Mouse (Mus musculus) kidney, embryonic 14.5 days (tissue): Measurements from ENCODE around the gene Acox1. TPM values are rescaled to one million over a fixed set of nuclear protein-coding genes. Genes with fewer than 3 reads are reported as not detected.

Experiments used
- ATAC-seq: fragments of 200-750 bp; cut with Nextera tagmentation; 2 replicates; pipeline ENCODE4 v1.8.0; 2017; ENCODE audit warnings: moderate number of reproducible peaks, mild to moderate bottlenecking, moderate TSS enrichment, moderate library complexity; ENCODE audit not compliant: low FRiP score, low TSS enrichment
- H3K27ac ChIP-seq: fragments of 300-500 bp; sonication (generic); 2 replicates; pipeline ENCODE4 v1.5.1; 2014; ENCODE audit warnings: low read depth, mild to moderate bottlenecking, low read length, moderate library complexity, mixed read lengths
- H3K27me3 ChIP-seq: fragments of 300-500 bp; sonication (generic); 2 replicates; pipeline ENCODE4 v1.6.1; 2014; ENCODE audit warnings: mild to moderate bottlenecking, low read length; ENCODE audit not compliant: control insufficient read depth, insufficient read depth
- H3K36me3 ChIP-seq: fragments of 300-500 bp; sonication (generic); 2 replicates; pipeline ENCODE4 v1.6.1; 2014; ENCODE audit warnings: low read length, mixed read lengths; ENCODE audit not compliant: control insufficient read depth, insufficient read depth
- H3K4me1 ChIP-seq: fragments of 300-500 bp; sonication (generic); 2 replicates; pipeline ENCODE4 v1.6.1; 2014; ENCODE audit warnings: low read length, mixed read lengths; ENCODE audit not compliant: control insufficient read depth, insufficient read depth
- H3K4me2 ChIP-seq: fragments of 300-500 bp; sonication (generic); replicated peaks from 2 replicates; pipeline ENCODE4 v1.6.1; 2014; ENCODE audit warnings: low read depth, mild to moderate bottlenecking, low read length
- H3K4me3 ChIP-seq: fragments of 300-500 bp; sonication (generic); 2 replicates; pipeline ENCODE4 v1.5.1; 2014; ENCODE audit warnings: mild to moderate bottlenecking, low read length
- H3K9ac ChIP-seq: fragments of 300-500 bp; sonication (generic); 2 replicates; pipeline ENCODE4 v1.6.1; 2014; ENCODE audit warnings: low read depth, mild to moderate bottlenecking, low read length, moderate library complexity
- H3K9me3 ChIP-seq: fragments of 300-500 bp; sonication (generic); 2 replicates; pipeline ENCODE4 v1.6.1; 2016; ENCODE audit warnings: low read length; ENCODE audit not compliant: control insufficient read depth
- WGBS: fragments of 180-500 bp; shearing (Covaris S2); extraction: QIAGEN DNeasy Blood & Tissue Kit; methylation state at CpG from one replicate; pipeline ENCODE4 v1.1.7; 2014; 5-methylcytosine and 5-hydroxymethylcytosine counted together
- polyA plus RNA-seq: library from polyadenylated mRNA; unstranded; fragments of >200 nt; fragmentation: Nextera tagmentation; extraction: Ambion mirVana; gene quantifications from 2 replicates; pipeline ENCODE4 v1.2.1, GENCODE M21; 2014

Acox1 gene
- polyA plus RNA-seq, 1 experiment from 2014 or later: 27.4 TPM

- Histone ChIP-seq H3K9ac (no peak overlapping the region), H3K27ac (no peak overlapping the region), H3K27me3 (no peaks in the 10 kb centered on the region), H3K4me3 (no peak overlapping the region), H3K9me3 (no peaks in the 10 kb centered on the region), H3K4me2 (no peak overlapping the region), H3K4me1 (no peaks in the 10 kb centered on the region), H3K36me3 (peaks cover 85% of the 10 kb centered on the region)
- WGBS: 71% methylated on average over 18 of the region's 18 CpGs
- no peak for ATAC-seq
Measured at GRCm38 (mm10) chr11:116145481-116146293, 53.2 kb downstream of the Acox1 start.

GRCm38 (mm10) chr11:116143468-116143867 lies 55.4 kb downstream of the Acox1 start:
- no peak for ATAC-seq
- Histone ChIP-seq H3K4me2 (no peak overlapping the region), H3K9ac (no peak overlapping the region), H3K36me3 (peaks cover 65% of the 10 kb centered on the region), H3K9me3 (no peaks in the 10 kb centered on the region), H3K27ac (no peak overlapping the region), H3K4me3 (no peak overlapping the region), H3K27me3 (no peaks in the 10 kb centered on the region), H3K4me1 (no peaks in the 10 kb centered on the region)
- WGBS: 91% methylated on average over 3 of the region's 3 CpGs

- Histone ChIP-seq H3K4me1 (peaks cover 5% of the 10 kb centered on the region; the same call in 1 of the 2 replicates), H3K27ac (no peak overlapping the region)
- WGBS: 69% methylated on average over 10 of the region's 10 CpGs
Measured at GRCm38 (mm10) chr11:116142211-116142991, 56.4 kb downstream of the Acox1 start.

GRCm38 (mm10) chr11:116138468-116139138 lies 60.2 kb downstream of the Acox1 start, which contains the start of gene Mrpl38:
Gene Mrpl38 (minus strand): TSS chr11:116138868.
- Histone ChIP-seq H3K9me3 (no peaks in the 10 kb centered on the region), H3K27ac (peak within 1 kb of the TSS; percentile 76), H3K9ac (peak within 1 kb of the TSS; percentile 84), H3K4me3 (peak within 1 kb of the TSS; percentile 98), H3K4me1 (peaks cover 5% of the 10 kb centered on the region; the same call in 1 of the 2 replicates), H3K27me3 (no peaks in the 10 kb centered on the region), H3K36me3 (peaks cover 46% of the 10 kb centered on the region), H3K4me2 (peak within 1 kb of the TSS; percentile 71)
- peak; percentile 96 for ATAC-seq
- WGBS: under 1% methylated on average over 60 of the region's 60 CpGs

More at GRCm38 (mm10) chr11:116142211-116142991, 56.4 kb downstream of the Acox1 start:
- no peaks in the 10 kb centered on the region for H3K9me3 ChIP-seq
- no peak for ATAC-seq
- H3K4me3 ChIP-seq: no peak overlapping the region
- no peak overlapping the region for H3K4me2 ChIP-seq
- no peak overlapping the region for H3K9ac ChIP-seq
- peaks cover 55% of the 10 kb centered on the region for H3K36me3 ChIP-seq
- H3K27me3 ChIP-seq: no peaks in the 10 kb centered on the region

GRCm38 (mm10) chr11:116138096-116138467 lies 60.8 kb downstream of the Acox1 start:
- peaks cover 43% of the 10 kb centered on the region for H3K36me3 ChIP-seq
- H3K27me3 ChIP-seq: no peaks in the 10 kb centered on the region
- WGBS: under 1% methylated on average over 20 of the region's 20 CpGs
- no peak for ATAC-seq
- peaks cover 5% of the 10 kb centered on the region; the same call in 1 of the 2 replicates for H3K4me1 ChIP-seq
- H3K4me3 ChIP-seq: peak overlapping the region; percentile 98
- peak overlapping the region; percentile 84 for H3K9ac ChIP-seq
- peak overlapping the region; percentile 76 for H3K27ac ChIP-seq
- H3K4me2 ChIP-seq: peak overlapping the region; percentile 71
- no peaks in the 10 kb centered on the region for H3K9me3 ChIP-seq

- H3K4me3 ChIP-seq: no peak overlapping the region
- H3K36me3 ChIP-seq: peaks cover 40% of the 10 kb centered on the region
- WGBS: 80% methylated on average over 10 of the region's 10 CpGs
- H3K27ac ChIP-seq: no peak overlapping the region
- H3K27me3 ChIP-seq: no peaks in the 10 kb centered on the region
- no peak for ATAC-seq
- H3K9me3 ChIP-seq: no peaks in the 10 kb centered on the region
- H3K4me2 ChIP-seq: no peak overlapping the region
- H3K9ac ChIP-seq: no peak overlapping the region
- peaks cover 8% of the 10 kb centered on the region; the same call in 1 of the 2 replicates for H3K4me1 ChIP-seq
Measured at GRCm38 (mm10) chr11:116134171-116134570, 64.7 kb downstream of the Acox1 start.

GRCm38 (mm10) chr11:116133497-116133896 lies 65.3 kb downstream of the Acox1 start:
- H3K9ac ChIP-seq: no peak overlapping the region
- 84% methylated on average over 5 of the region's 5 CpGs for WGBS
- H3K9me3 ChIP-seq: no peaks in the 10 kb centered on the region
- no peak overlapping the region for H3K4me3 ChIP-seq
- no peak for ATAC-seq
- peaks cover 8% of the 10 kb centered on the region; the same call in 1 of the 2 replicates for H3K4me1 ChIP-seq
- H3K27ac ChIP-seq: no peak overlapping the region
- H3K4me2 ChIP-seq: no peak overlapping the region
- no peaks in the 10 kb centered on the region for H3K27me3 ChIP-seq
- H3K36me3 ChIP-seq: peaks cover 40% of the 10 kb centered on the region

GRCm38 (mm10) chr11:116132366-116133333 lies 66.2 kb downstream of the Acox1 start:
- Histone ChIP-seq H3K36me3 (peaks cover 40% of the 10 kb centered on the region), H3K9me3 (no peaks in the 10 kb centered on the region), H3K4me3 (no peak overlapping the region), H3K4me1 (peaks cover 6% of the 10 kb centered on the region), H3K4me2 (no peak overlapping the region), H3K27me3 (no peaks in the 10 kb centered on the region), H3K27ac (no peak overlapping the region), H3K9ac (no peak overlapping the region)
- WGBS: 84% methylated on average over 16 of the region's 16 CpGs
- ATAC-seq: no peak
